Mouse (Mus musculus): ENCODE measurements around the gene Mdh2.

- TF ChIP-seq CTCF (IDR thresholded peaks at IDR 0.05; ENCODE audit: low read depth) (no peak), EP300 (IDR thresholded peaks at IDR 0.05; ENCODE audit: low read depth) (no peak)
Observed at GRCm38 (mm10) chr5:135730278-135730677, 48.0 kb upstream of the Mdh2 start.
